Mouse (Mus musculus): Measurements from ENCODE around the gene Zcchc24.
A peak's percentile ranks its signal among the peaks of the same experiment; 100 is the strongest.

Gene Zcchc24

DNA sequence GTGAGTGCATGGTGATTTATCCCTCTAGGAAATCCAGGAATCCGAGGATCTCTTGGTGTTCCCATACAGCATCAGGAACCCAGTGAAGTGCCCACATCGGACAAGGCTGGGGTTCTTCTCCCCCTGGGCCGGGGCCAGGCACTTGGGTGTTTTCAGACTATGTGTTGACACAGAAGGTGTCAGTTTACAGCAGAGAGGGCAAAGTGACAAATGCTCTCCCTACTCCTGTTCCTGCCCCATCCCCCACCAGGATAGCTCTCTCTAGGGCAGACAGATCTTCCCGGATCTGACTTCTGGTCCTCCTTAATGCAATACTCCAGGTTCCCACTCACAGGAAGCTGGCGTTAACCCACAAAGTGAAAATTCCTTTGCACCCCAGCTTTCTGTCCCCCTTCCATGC is 5.3 kb upstream of the Zcchc24 start:
- DNase-seq = no peak

GRCm38 (mm10) chr14:25773039-25773438 is 4.2 kb upstream of the Zcchc24 start:
- DNase-seq = no peak

GRCm38 (mm10) chr14:25769626-25770306 is 927 bp upstream of the Zcchc24 start:
- DNase-seq = peak; percentile 71

DNA sequence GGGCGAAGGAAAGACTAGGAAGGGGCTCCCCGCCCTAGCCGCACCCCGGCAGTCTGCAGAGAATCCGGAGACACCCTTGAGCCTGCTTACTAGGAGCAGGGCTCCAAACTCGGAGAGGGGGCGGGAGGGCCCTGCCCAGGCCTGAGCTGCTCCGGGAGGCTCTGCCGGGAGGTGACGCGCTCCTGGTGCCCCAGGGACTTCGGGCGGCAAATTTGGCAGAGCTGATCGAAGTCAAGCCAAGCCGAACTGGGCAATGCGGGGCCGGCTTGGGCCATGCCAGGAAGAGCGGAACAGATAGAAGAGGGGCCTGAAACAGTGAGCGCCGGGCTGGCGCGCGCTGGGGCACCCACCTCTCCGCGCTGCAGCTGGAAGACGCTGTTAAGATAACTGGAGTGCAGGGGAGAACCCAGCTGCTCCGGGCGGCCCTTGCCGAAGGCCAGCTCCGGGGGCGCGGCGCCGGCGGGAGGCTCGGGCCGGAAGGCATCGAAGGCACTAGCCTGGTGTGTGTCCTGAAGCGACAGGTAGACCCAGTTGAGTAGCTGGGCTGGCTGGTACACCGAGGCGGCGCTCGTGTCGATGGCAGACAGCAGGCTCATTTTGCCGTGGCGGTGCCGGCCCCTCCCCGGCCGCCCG is 462 bp downstream of the Zcchc24 start:
- no peak for DNase-seq

- DNase-seq = peak; percentile 45
Observed at GRCm38 (mm10) chr14:25767725-25768203, 1.1 kb downstream of the Zcchc24 start.

- DNase-seq = no peak
Observed at GRCm38 (mm10) chr14:25766441-25766840, 2.4 kb downstream of the Zcchc24 start.

DNA sequence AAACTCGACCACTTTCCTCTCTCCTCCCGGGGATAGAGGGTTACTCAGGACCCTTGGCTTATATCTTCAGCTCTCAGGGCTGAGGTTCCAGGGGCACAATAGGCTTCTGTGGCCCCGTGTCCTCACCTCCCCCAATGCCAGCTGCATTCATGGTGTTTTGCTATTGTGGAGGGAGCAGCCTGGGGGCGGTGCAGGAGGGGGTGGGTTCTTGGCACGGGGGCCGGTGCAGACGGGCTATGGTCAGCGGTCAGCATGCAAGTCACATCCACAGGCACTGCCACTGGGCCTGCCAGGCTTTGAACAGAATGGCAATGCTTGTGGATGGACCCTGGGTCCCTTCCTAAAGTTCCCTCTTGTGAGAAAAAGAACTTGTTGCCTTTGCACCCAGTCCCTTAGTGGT is 2.9 kb downstream of the Zcchc24 start:
- peak; percentile 77 for DNase-seq

GRCm38 (mm10) chr14:25765146-25765545 is 3.7 kb downstream of the Zcchc24 start:
- DNase-seq = no peak

- DNase-seq = no peak
Observed at GRCm38 (mm10) chr14:25761184-25761583, 7.7 kb downstream of the Zcchc24 start.

DNA sequence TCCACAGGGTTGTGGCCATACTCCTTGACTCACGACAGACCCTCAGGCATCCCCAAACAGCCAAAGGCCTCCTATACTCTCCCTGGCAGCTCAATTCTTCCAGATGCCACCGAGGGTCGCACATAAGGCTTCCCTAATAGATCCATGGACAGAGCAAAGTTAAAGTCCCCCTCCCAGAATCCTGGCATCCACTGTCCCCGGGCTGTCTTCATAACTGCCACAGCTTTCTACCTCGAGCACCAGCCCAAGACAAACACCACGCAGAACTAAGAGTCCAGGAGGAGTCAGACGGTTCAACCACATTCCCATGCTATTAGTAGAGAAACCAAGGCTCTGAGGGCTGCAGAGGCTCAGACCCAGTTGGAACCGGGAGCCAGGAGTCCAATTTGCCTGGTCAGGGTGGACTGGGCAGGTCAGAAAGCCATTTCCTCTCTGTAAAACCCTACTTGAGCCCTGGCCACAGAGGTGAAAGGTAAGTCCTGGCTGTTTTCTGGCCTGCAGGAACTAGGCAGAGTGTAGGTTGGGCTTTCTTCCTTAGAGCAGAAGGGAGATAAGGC is 8.8 kb downstream of the Zcchc24 start:
- DNase-seq = no peak

- DNase-seq = no peak
Observed at GRCm38 (mm10) chr14:25759551-25759950, 9.3 kb downstream of the Zcchc24 start.

DNA sequence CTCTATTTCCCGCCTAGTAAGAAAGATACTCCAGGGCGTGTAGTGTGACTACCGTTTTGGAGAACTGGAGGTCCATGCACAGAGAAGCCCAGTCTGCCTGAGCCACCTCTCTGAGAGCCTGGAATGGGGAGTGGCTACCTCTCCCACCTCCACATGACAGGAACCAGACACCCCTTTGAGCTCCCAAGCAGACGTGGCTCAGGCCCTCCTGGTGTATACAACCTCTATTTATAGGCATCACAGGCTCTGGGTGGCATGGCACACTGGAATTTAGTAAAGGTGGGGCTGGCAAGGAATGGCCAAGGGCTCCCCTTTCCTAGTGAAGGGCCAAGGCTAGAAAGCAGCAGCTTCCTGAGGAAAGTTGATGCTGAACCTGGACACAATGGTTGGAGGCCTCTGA is 10.9 kb downstream of the Zcchc24 start:
- no peak for DNase-seq

- DNase-seq = no peak
Observed at GRCm38 (mm10) chr14:25756385-25756990, 12.4 kb downstream of the Zcchc24 start.

- DNase-seq = no peak
Observed at GRCm38 (mm10) chr14:25755541-25755940, 13.3 kb downstream of the Zcchc24 start.

- DNase-seq = no peak
Observed at GRCm38 (mm10) chr14:25754531-25755484, 14.0 kb downstream of the Zcchc24 start.

GRCm38 (mm10) chr14:25753021-25753420 is 15.8 kb downstream of the Zcchc24 start:
- DNase-seq = no peak

DNA sequence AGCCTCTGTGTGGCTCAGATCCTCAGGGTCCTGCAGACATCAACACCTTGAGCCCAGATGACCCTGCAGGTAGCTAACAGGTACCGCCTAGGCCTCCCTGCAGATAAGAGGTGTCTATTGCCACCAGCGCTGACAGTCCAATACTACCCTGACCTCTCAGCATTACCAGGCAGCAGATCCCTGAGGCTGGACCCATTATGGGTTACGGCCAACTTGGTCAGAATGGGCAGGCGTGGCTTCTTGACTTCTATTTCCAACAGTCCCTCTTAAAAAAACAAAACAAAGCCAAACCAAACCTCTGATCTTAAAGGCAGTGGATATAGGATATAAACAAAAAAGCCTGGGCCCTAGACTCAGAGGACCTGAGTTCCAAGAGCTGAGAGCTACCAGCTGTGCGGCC is 17.8 kb downstream of the Zcchc24 start:
- no peak for DNase-seq

DNA sequence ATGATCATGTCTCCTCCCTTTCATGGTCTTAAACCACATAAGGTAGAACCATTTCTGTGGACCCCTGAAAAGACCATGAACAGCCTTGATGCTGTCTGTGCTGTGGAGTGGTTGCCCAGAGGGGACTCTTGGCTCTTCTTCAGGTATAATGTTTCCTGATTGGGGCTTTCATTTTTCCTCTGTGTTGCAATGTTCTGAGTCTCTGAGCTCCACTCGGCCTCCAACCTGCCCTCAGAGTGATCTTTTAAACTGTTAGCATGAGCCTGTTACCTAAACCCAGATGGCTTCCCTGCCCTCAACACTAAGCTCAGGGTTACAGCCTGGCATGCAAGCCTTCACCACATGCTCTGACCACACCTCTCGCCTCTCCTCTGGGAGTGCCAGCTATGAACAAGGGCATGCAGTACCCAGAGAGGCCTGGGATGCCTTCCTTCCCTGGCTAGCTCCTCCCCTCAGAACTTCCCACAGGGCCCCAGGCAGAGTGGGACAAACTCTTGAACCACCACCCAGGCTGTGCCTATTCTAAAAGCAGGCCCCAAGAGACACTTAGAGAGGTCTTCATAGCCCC is 18.3 kb downstream of the Zcchc24 start:
- no peak for DNase-seq

DNA sequence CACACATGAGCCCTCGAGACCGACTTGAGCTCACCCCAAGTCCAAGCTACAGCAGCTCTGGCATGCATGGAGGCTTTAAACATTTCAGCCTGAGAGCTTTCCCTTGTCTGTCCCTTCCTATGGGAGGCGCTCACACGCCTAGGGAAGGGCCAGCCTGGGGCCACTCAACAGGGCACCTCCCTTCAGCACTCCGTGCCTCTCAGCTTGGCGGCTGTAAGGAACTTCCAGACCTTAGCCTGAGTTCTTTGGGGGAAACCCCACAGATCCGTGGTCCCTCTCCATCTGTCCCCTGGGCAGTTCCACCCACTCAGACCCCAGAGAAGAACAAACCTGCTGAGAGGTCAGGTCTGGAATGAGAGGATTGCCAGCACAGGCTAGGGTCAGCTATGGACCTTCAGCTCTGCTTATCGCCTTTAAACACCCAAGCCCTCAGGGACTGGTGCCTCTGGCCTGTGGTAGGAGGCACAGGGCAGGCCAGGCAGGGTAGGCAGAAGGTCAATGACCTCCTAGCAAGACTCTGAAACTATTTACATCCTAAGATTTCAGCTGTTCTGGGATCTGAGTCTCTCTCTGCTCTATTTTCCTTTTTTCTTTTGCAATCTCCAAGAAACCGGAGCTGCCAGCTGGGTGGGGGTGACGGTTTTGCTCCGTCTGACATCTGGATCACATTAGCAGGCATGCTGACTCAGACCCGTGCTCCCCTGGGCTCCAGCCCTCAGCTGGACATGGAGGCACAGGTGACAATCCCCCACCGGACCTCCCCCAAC is 19.5 kb downstream of the Zcchc24 start:
- DNase-seq = no peak

DNA sequence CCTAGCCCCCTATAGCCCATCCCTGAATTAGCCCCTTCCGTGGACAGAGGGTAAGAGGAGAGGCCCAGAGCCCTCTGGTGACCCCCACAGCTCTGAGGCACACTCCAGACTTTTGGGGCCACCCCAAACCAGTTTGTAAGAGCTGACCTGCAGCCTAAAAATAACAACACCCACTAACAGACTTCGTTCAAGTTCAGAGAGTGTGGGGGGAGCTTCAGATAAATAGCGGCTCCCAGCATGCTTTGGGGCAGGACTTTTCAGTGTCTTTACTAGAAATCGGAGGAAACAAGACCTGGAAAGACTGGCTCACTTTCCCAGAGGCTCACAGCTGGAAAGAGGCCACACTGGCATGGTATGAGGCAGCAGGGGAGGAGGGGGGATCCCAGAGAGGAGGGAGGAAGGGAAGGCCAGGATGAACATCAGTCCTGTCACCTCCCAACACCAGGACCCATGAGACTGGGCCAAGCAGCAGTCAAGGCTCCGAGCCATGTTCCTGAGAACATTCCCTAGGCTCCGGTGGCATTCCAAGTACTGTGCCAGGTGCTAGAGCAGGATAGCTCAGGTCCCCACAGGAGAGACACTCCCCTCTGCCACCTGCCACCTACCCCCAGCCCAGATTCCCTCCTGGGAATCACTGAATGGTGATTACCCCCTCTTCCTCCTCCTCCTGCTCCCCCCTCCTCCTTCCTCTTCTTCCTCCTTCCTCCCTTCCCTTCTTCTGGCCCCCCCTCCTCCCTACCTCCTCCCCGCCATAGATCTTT is 20.7 kb downstream of the Zcchc24 start:
- DNase-seq = no peak

Data from retina, postnatal 1 day (tissue).